In the genomic region with DNA sequence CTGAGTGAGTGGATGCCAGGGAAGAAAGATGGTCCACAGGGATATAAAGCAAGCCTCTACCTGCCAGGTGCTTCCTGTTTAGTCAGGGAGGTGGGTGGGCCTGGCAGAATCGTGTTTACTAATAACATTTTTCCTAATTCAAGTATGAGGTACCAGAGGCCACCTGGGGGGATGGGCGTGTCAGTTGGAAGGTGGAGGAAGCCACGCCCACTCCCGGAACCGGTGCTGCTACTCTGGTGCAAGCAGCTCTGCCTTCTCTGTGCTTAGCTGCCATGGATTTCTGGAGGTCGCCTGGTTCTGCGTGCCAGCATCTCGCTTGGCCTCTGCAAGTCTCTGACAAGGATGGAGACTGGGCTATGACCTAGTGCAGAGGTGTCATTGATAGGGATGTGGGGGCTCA, we compare ENCODE assay signal across 25 mouse cellular contexts. TPM values are rescaled to one million over a fixed set of nuclear protein-coding genes. Genes with fewer than 3 reads are reported as not detected.
DNase-seq lines count a peak whose midpoint lies in the region; ATAC-seq lines count a peak whose summit lies in the region.
"Had no signal": no experiment of that assay in that cellular context is flagged by ENCODE, and none has a peak within 500 bp of the region (broad histone marks: within the 10 kb centered on the region; RNA-seq: fewer than 3 reads in every experiment).

No protein-coding gene starts in this region.

- H3K27me3 ChIP-seq in embryonic facial prominence, embryonic 13.5 days = no peaks in the 10 kb centered on the region
- H3K27me3 ChIP-seq: hindbrain, embryonic 15.5 days; lung, embryonic 15.5 days; stomach, embryonic 15.5 days had no signal

- no peak overlapping the region for H3K4me2 ChIP-seq in embryonic facial prominence, embryonic 13.5 days
- H3K4me2 ChIP-seq: heart, embryonic 11.5 days; hindbrain, embryonic 15.5 days; liver, embryonic 15.5 days; lung, embryonic 15.5 days; neural tube, embryonic 13.5 days; stomach, embryonic 15.5 days had no signal

- peaks cover 5% of the 10 kb centered on the region; the same call in 1 of the 2 replicates for H3K4me1 ChIP-seq in embryonic facial prominence, embryonic 13.5 days
- H3K4me1 ChIP-seq: liver, embryonic 15.5 days had no signal

- no peaks in the 10 kb centered on the region for H3K9me3 ChIP-seq in embryonic facial prominence, embryonic 13.5 days
- H3K9me3 ChIP-seq: hindbrain, embryonic 15.5 days; liver, embryonic 15.5 days; lung, embryonic 15.5 days; midbrain, embryonic 10.5 days; neural tube, embryonic 13.5 days; stomach, embryonic 15.5 days had no signal

- no peak overlapping the region for H3K27ac ChIP-seq in embryonic facial prominence, embryonic 13.5 days
- H3K27ac ChIP-seq: hindbrain, embryonic 15.5 days; liver, embryonic 15.5 days; lung, embryonic 15.5 days; macrophage; midbrain, embryonic 10.5 days; neural tube, embryonic 13.5 days; stomach, embryonic 15.5 days had no signal

- DNase-seq in lung, postnatal 36 days = peak; percentile 6
- no peak for DNase-seq in lung, postnatal 25 days (ENCODE audit: low spot score)
- peak; percentile 28 for DNase-seq in gonadal fat pad, adult 2 months (ENCODE audit: low read depth)
- peak; percentile 57 for DNase-seq in urinary bladder, postnatal 25 days (ENCODE audit: low spot score)
- no peak for DNase-seq in adipocyte (ENCODE audit: low spot score)
- DNase-seq in thymus, adult 18-20 months = no peak
- DNase-seq: adrenal gland, postnatal 36 days; cerebellum, adult 9-11 months; heart, adult 11 months; layer of hippocampus, adult 9-11 months; liver; right cerebral cortex, postnatal 4 days had no signal

- H3K4me3 ChIP-seq in embryonic facial prominence, embryonic 13.5 days = no peak overlapping the region
- H3K4me3 ChIP-seq: erythroblast, embryonic 14.5 days; hindbrain, embryonic 15.5 days; liver, embryonic 15.5 days; lung, embryonic 15.5 days; midbrain, embryonic 10.5 days; myocyte; neural tube, embryonic 13.5 days; stomach, embryonic 15.5 days had no signal

- 0 out of 2 replicates have a peak, but pooled peaks have one; percentile 57 for ATAC-seq in embryonic facial prominence, embryonic 13.5 days (ENCODE audit: insufficient number of reproducible peaks, insufficient read depth, low FRiP score, low TSS enrichment, low read depth)
- ATAC-seq: forebrain, embryonic 14.5 days; midbrain, embryonic 16.5 days had no signal

- no peak overlapping the region for H3K9ac ChIP-seq in embryonic facial prominence, embryonic 13.5 days
- H3K9ac ChIP-seq: hindbrain, embryonic 15.5 days; liver, embryonic 15.5 days; lung, embryonic 15.5 days; neural tube, embryonic 13.5 days; stomach, embryonic 15.5 days had no signal

- no peaks in the 10 kb centered on the region for H3K36me3 ChIP-seq in embryonic facial prominence, embryonic 13.5 days
- H3K36me3 ChIP-seq: hindbrain, embryonic 15.5 days; liver, embryonic 15.5 days; lung, embryonic 15.5 days; midbrain, embryonic 10.5 days; neural tube, embryonic 13.5 days; stomach, embryonic 15.5 days had no signal

- 30% methylated on average over 8 of the region's 8 CpGs for WGBS in embryonic facial prominence, embryonic 13.5 days

RNA-seq across cellular contexts. Expression of a gene that starts 12.9 kb away (rescaled TPM):
- polyA plus RNA-seq in embryonic facial prominence, embryonic 13.5 days (2015; fragmentation: Nextera tagmentation; extraction: Ambion mirVana) = 11.1 and 13.2 TPM in 2 replicates
- 52.1 and 59.9 TPM in 2 replicates for polyA plus RNA-seq in gonadal fat pad, adult 2 months (2012; rRNA removed)
- polyA plus RNA-seq: erythroblast, embryonic 14.5 days; macrophage had no signal

Comparison
In these comparisons a context has a peak if more than half of its experiments do, and no peak if none do; other contexts are left out.
1. DNase-seq: peak in lung, postnatal 36 days (single experiment), gonadal fat pad, adult 2 months (single experiment) and urinary bladder, postnatal 25 days (single experiment); none in lung, postnatal 25 days (single experiment), adipocyte (single experiment) and thymus, adult 18-20 months (0 of 2).